Mouse (Mus musculus): Measurements from ENCODE around the gene Aen.

DNA sequence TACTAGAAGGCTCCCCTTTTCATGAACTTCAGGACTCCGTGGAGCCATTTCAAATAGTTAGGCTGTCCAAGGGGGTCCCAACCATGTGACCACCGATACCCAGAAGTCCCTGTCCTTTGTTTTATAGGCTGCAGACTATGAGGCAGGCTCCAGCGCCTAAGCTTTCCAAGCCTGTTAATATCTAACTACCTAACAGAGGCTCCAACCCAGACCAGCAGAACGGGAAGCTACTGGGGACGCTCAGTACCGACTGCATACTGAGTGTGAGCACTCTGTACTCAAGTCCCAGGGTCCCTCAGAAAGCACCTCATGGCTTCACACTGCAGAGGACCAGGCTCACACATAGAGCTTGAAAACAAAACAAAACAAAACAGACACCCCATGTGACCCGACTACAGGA, 26.9 kb downstream of the Aen start:
- TF ChIP-seq EP300 (IDR thresholded peaks at IDR 0.05; ENCODE audit: low read depth), result no peak
- no peak for TF ChIP-seq CTCF (IDR thresholded peaks at IDR 0.05; ENCODE audit: low read depth)
